Mouse (Mus musculus): ENCODE measurements around the gene Fam13a.

DNA sequence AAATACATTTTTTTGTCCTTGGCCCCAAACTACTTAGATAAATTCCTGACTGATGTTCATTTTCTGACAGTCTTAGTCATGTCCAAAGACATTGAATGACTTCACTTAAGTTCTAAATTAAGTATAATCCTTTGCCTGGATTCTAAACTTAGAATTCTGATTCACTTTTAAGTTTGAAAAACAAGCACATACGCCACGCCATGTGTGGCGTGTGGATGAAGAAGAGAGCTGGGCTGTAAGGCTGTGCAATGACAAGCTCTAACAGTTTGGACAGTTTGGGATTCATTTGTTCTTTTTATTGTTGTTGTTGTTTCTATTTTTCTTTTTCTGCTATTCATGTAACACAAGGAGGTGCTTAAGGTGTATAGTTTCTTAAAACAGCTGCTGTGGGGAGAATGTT lies 13.6 kb downstream of the Fam13a start:
- no peak for TF ChIP-seq EP300 (IDR thresholded peaks at IDR 0.05; ENCODE audit: low read depth)
- TF ChIP-seq CTCF (IDR thresholded peaks at IDR 0.05; ENCODE audit: low read depth), result no peak

Measured in heart, postnatal 0 days (tissue).